Mouse (Mus musculus) retina, adult 2 months (tissue): ENCODE results near the gene Xpo1.
"Not testable (repeated sequence)": the region's sequence is repeated elsewhere in the genome, so short reads cannot be mapped to it uniquely, and the experiment has no call there.

Experiments
- DNase-seq: peaks from one replicate; pipeline ENCODE4 v3.0.0-alpha.2; 2012; ENCODE audit warnings: low read depth, low spot score

Gene Xpo1

DNA sequence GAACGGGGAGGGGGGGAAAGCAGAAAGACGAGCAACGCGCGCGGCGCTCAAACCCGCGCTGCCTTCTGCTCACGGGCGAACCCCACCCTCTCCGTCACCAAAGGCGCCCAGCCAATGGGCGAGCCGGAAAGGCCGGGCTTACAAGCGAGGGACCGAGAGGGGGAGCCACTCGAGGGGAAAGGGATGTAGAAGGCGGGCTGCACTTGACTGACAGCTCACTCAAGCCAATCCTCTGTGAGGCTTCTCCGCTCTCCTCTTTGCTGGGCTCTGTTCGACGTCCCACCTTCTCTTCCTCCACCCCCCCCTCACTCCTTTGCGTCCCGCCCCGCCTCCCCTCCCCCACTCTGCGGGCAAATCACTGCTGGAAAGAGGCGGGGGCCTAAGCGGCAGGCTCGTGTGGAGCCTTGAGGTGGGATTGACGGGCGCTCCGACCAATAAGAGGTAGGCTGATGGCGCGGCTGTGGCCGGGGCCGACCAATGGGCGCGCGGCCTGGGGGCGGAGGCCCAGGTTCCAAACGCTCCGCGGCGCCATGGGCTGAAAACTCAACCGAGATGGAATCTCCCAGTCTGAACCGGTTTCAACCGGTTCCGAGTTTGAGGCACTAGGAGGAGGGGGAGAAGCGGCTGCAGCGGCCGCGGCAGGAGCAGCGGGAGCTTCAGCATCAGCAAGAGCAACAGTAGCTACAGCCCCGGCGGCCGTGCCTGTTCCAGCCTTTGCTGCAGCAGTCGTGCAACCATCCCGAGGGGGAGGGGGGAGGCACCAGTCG lies at the start of gene Xpo1:
TSS of gene Xpo1 (plus strand) at position 615 of the 767 bp plus-strand sequence.
- peak; percentile 99 for DNase-seq

- DNase-seq = no peak
Observed at GRCm38 (mm10) chr11:23209717-23210116, 46.1 kb upstream of the Xpo1 start.

GRCm38 (mm10) chr11:23210590-23211510 lies 45.0 kb upstream of the Xpo1 start:
- DNase-seq = no peak

- DNase-seq = no peak
Observed at GRCm38 (mm10) chr11:23217430-23217829, 38.4 kb upstream of the Xpo1 start.

- DNase-seq = no peak
Observed at GRCm38 (mm10) chr11:23236015-23236414, 19.8 kb upstream of the Xpo1 start.

- DNase-seq = no peak
Observed at GRCm38 (mm10) chr11:23253931-23254330, 1.9 kb upstream of the Xpo1 start.

GRCm38 (mm10) chr11:23254548-23254947 lies 1.3 kb upstream of the Xpo1 start:
- no peak for DNase-seq

GRCm38 (mm10) chr11:23255053-23255426 lies 801 bp upstream of the Xpo1 start:
- no peak for DNase-seq

DNA sequence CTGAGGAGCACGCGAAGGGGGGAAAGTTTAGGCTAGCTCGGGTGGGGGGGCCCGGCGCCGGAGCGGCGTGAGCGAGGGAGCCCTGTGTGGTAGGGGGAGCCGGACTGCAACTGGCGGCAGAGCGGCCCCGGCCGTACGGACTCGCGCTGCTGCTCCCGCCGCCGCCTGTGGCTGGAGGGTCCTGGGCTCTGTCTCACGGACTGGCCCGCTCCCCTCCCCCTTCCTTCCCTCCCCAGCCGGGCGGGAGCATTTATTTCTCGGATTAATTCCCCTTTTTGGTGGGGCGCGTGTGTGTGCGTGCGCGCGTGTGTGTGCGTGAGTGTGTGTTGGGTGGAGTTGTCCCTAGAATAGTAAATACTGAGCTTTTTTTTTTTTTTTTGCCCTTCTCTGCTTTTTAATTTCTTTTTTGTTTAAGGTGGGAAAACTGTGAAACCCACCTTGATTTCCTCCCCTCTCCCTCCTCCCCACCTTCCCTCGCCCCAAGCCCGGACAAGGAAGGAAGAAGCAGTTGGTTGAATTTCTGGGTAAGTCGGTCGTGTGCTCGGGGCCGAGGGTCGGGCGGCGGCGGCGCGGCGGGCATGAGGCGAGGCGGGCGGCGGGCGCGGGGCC lies 457 bp downstream of the Xpo1 start:
- DNase-seq = no peak

DNA sequence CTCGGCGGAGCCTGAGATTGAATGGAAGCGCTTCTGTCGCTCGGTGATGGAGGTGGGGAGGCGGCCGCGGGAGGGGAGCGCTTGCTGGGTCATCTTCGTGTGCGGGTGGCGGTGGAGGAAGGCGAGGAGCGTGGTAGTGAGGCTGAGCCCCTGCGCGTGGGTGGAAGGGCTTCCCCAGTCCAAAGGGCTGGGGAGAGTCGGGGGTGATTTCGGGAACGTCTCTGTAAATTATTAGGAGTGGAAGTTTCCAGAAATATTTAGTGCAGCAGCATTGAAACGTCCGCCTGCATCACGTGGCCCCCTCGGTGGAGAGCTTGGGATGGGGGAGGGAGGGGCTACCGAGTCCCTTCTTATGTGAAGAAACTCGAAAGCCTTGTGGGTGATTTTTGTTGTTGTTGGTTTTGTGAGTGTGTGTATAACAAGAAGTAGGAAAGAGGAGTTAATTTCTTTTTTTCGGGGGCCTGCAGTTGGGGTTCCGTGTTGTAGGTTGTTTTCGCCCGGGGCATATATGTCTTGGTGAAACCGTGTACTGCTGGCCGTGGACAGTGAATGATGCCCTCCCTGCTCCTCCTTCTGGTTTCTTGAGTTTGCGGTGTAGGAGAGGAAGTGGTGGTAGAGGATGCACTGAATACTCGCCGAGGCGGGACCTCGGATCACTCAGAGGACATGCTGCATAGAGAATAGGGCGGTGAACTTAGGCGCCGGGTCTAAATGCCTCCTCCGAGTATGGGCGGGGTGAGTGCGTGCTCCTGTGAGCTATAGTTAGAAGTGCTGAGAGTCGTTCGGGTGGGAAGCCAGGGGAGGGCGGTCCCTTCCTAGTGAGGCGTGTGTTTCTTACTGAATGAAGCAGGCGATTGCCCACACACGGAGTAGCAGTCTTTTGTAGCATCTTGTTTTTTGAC lies 1.2 kb downstream of the Xpo1 start:
- peak; percentile 29 for DNase-seq

GRCm38 (mm10) chr11:23259073-23259472 lies 3.2 kb downstream of the Xpo1 start:
- no peak for DNase-seq

- DNase-seq = no peak
Observed at GRCm38 (mm10) chr11:23259481-23259880, 3.6 kb downstream of the Xpo1 start.

DNA sequence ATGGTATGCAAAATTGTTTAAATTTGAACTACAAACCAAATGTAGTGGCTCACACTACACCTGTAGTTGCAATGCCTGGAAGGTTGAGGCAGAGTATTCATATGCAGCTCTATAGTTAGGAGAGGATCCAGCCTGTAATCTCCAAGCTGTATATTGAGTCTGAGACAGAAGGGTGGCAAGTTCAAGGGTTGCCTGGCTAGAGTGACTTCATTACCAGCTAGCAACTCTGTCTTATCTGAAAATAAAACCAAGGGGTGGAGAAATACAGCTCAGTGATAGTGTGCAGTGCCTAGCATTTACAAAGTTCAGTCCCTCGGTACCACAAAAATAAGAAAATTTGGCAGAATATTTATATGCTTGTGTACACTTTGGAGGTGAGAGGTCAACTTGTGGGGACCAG lies 4.3 kb downstream of the Xpo1 start:
- DNase-seq = no peak

GRCm38 (mm10) chr11:23261490-23261889 lies 5.6 kb downstream of the Xpo1 start:
- DNase-seq = no peak

- DNase-seq = no peak
Observed at GRCm38 (mm10) chr11:23264949-23265348, 9.1 kb downstream of the Xpo1 start.

DNA sequence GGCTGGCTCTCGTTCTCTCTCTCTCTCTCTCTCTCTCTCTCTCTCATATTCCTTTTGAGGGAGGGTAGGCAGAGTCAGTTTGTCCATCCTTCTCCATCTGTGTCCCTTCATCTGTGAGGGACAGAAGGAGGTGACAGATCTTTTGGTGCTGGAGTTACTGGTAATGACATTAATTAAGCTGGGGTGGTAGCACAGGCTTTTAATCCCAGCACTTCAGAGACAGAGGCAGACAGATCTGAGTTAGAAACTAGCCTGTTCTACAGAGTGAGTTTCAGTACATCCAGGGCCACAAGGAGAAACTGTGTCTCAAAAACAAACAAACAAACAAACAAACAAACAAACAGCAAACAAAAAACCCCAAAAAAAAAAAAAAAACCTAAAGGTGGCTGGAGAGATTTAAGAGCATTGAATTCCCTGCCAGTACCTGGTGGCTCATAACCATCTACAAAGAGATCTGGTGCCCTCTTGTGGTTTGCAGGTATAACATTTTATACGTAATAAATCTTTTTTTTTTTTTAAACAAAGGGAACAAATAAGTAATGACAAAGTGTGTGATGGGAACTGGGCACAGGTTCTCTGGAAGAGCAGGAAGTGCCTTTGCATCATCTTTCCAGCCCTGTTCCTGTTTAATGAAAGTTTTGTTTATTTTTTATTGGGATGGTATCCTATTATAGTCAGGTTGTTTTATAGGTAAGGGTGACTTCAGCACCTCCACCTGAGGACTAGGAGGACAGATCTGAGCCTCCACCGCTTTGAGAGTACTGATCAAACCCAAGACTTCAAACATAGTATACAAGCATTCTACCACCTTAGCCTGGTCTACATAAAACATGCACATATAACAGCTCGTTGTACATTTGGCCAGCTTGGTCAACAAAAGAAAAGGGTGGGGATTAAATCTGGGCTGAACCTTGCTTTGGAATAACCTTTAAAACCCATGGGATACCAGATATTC lies 16.2 kb downstream of the Xpo1 start:
- peak; percentile 33 for DNase-seq

- DNase-seq = no peak
Observed at GRCm38 (mm10) chr11:23275780-23276179, 19.9 kb downstream of the Xpo1 start.

- no peak for DNase-seq
Observed at GRCm38 (mm10) chr11:23284469-23284868, 28.6 kb downstream of the Xpo1 start.

DNA sequence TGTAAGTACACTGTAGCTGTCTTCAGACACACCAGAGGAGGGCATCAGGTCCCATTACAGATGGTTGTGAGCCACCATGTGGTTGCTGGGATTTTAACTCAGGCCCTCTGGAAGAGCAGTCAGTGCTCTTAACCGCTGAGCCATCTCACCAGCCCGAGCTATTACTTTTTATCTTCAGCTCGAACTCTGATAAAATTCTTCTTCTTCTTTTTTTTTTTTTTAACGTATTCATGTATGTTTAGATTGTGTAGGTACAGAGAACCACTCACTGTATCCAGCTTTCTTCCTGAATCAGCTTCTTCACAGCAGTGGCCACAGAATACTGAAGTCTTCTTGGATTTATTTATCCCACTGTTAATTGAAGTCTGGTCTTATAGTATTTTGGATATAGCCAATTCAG lies 33.0 kb downstream of the Xpo1 start:
- not testable (repeated sequence) for DNase-seq

- no peak for DNase-seq
Observed at GRCm38 (mm10) chr11:23297379-23297778, 41.5 kb downstream of the Xpo1 start.
